Mouse (Mus musculus) E14TG2a.4 (cell line): ENCODE data around the gene Terf2ip.

ENCODE experiments used
- CTCF ChIP-seq: conservative IDR thresholded peaks from 2 replicates; pipeline ENCODE4 v1.5.1; 2014; ENCODE audit warnings: low read length
- NANOG ChIP-seq: IDR thresholded peaks from 2 replicates; pipeline ENCODE4 v1.6.1; 2014; ENCODE audit warnings: borderline replicate concordance, low read length, mixed read lengths

- TF ChIP-seq CTCF, result no peak
- no peak for TF ChIP-seq NANOG
Observed at GRCm38 (mm10) chr8:112029455-112029854, 18.3 kb downstream of the Terf2ip start.
